Mouse (Mus musculus) urinary bladder, postnatal 4 days (tissue): ENCODE results near the gene Tshb.

Source experiments
- DNase-seq, 2 experiments: peaks; one replicate each; pipeline ENCODE4 v3.0.0; 2021 to 2022; ENCODE audit warnings: low spot score in 2 of 2

Gene Tshb

GRCm38 (mm10) chr3:102737106-102737505 is 45.4 kb downstream of the Tshb start:
- DNase-seq = no peak

- no peak for DNase-seq
These were observed 46.1 kb downstream of the Tshb start for GRCm38 (mm10) chr3:102736436-102736835.

- no peak for DNase-seq
These were observed 46.9 kb downstream of the Tshb start for GRCm38 (mm10) chr3:102735638-102736037.

GRCm38 (mm10) chr3:102735031-102735558 is 47.4 kb downstream of the Tshb start:
- peak; percentile 34 to 65 for DNase-seq

- DNase-seq = peak; percentile 63 to 79
These were observed 48.0 kb downstream of the Tshb start, which contains the start of gene Tspan2 for GRCm38 (mm10) chr3:102734313-102735030. TSS of gene Tspan2 (plus strand) at chr3:102734529.

- DNase-seq = no peak
These were observed 48.6 kb downstream of the Tshb start for GRCm38 (mm10) chr3:102733936-102734312.

GRCm38 (mm10) chr3:102733050-102733449 is 49.5 kb downstream of the Tshb start:
- no peak for DNase-seq

GRCm38 (mm10) chr3:102732619-102733018 is 49.9 kb downstream of the Tshb start:
- DNase-seq = no peak

- DNase-seq = no peak
These were observed 51.4 kb downstream of the Tshb start for GRCm38 (mm10) chr3:102731112-102731511.

- DNase-seq = no peak
These were observed 53.1 kb downstream of the Tshb start for GRCm38 (mm10) chr3:102729416-102729815.
